30 mouse cellular contexts compared by ENCODE assay signal in genomic region chr2:81118757-81119156, GRCm38 (mm10).
"Had no signal": no experiment of that assay in that cellular context is flagged by ENCODE, and none has a peak within 500 bp of the region (broad histone marks: within the 10 kb centered on the region; RNA-seq: fewer than 3 reads in every experiment).

No protein-coding gene starts in this region.

- H3K27me3 ChIP-seq: heart, embryonic 12.5 days; heart, embryonic 13.5 days; heart, embryonic 15.5 days; hindbrain, embryonic 12.5 days; hindbrain, embryonic 13.5 days; hindbrain, embryonic 15.5 days; intestine, embryonic 15.5 days; kidney, embryonic 15.5 days had no signal

- H3K4me1 ChIP-seq: heart, embryonic 12.5 days; heart, embryonic 13.5 days; heart, embryonic 15.5 days; hindbrain, embryonic 10.5 days; hindbrain, embryonic 12.5 days; hindbrain, embryonic 13.5 days; hindbrain, embryonic 15.5 days; intestine, embryonic 15.5 days; kidney, embryonic 15.5 days had no signal

- DNase-seq: heart, postnatal 10 days; heart, postnatal 14 days; heart, postnatal 4 days; kidney, adult 11 months; kidney, adult 18-20 months; kidney, adult 2 months; kidney, adult 8-10 months; kidney, adult 9 months; kidney, postnatal 10 days; kidney, postnatal 14 days; kidney, postnatal 25 days; kidney, postnatal 36 days; kidney, postnatal 4 days; layer of hippocampus, adult 9-11 months; layer of hippocampus, postnatal 36 days had no signal

- H3K4me2 ChIP-seq: heart, embryonic 11.5 days; heart, embryonic 12.5 days; heart, embryonic 13.5 days; heart, embryonic 15.5 days; hindbrain, embryonic 12.5 days; hindbrain, embryonic 13.5 days; hindbrain, embryonic 14.5 days; hindbrain, embryonic 15.5 days; intestine, embryonic 15.5 days; kidney, embryonic 15.5 days had no signal

- H3K9me3 ChIP-seq: heart, embryonic 12.5 days; heart, embryonic 13.5 days; heart, embryonic 15.5 days; hindbrain, embryonic 10.5 days; hindbrain, embryonic 12.5 days; hindbrain, embryonic 13.5 days; hindbrain, embryonic 15.5 days; intestine, embryonic 15.5 days; kidney, embryonic 15.5 days had no signal

- H3K4me3 ChIP-seq: heart, embryonic 12.5 days; heart, embryonic 13.5 days; heart, embryonic 15.5 days; hindbrain, embryonic 10.5 days; hindbrain, embryonic 12.5 days; hindbrain, embryonic 13.5 days; hindbrain, embryonic 15.5 days; intestine, embryonic 15.5 days; kidney, embryonic 15.5 days; layer of hippocampus, adult 2 months; left cerebral cortex, adult 2 months had no signal

- H3K27ac ChIP-seq: heart, embryonic 13.5 days; heart, embryonic 15.5 days; hindbrain, embryonic 10.5 days; hindbrain, embryonic 12.5 days; hindbrain, embryonic 13.5 days; hindbrain, embryonic 14.5 days; hindbrain, embryonic 15.5 days; hindbrain, postnatal 0 days; intestine, embryonic 15.5 days; kidney, embryonic 15.5 days; kidney, postnatal 0 days; layer of hippocampus, adult 2 months; left cerebral cortex, adult 2 months had no signal

- H3K9ac ChIP-seq: heart, embryonic 12.5 days; heart, embryonic 13.5 days; heart, embryonic 15.5 days; hindbrain, embryonic 12.5 days; hindbrain, embryonic 13.5 days; hindbrain, embryonic 14.5 days; hindbrain, embryonic 15.5 days; intestine, embryonic 15.5 days; kidney, embryonic 15.5 days had no signal

- H3K36me3 ChIP-seq: heart, embryonic 12.5 days; heart, embryonic 13.5 days; heart, embryonic 15.5 days; hindbrain, embryonic 10.5 days; hindbrain, embryonic 12.5 days; hindbrain, embryonic 13.5 days; hindbrain, embryonic 15.5 days; intestine, embryonic 15.5 days; kidney, embryonic 15.5 days had no signal
